Mouse (Mus musculus) embryonic facial prominence, embryonic 13.5 days (tissue): ENCODE measurements around the gene Rrbp1. TPM values are rescaled to one million over a fixed set of nuclear protein-coding genes. Genes with fewer than 3 reads are reported as not detected.

Experiments used
- ATAC-seq: fragments of 200-750 bp; cut with Nextera tagmentation; 2 replicates; pipeline ENCODE4 v1.8.0; 2017; ENCODE audit warnings: low read depth; ENCODE audit not compliant: insufficient number of reproducible peaks, insufficient read depth, low FRiP score, low TSS enrichment
- H3K27ac ChIP-seq: fragments of 300-500 bp; sonication (generic); 2 replicates; pipeline ENCODE4 v1.5.1; 2015; ENCODE audit warnings: moderate library complexity, mild to moderate bottlenecking, inconsistent platforms
- H3K27me3 ChIP-seq: fragments of 300-500 bp; sonication (generic); 2 replicates; pipeline ENCODE4 v1.6.1; 2015; ENCODE audit warnings: mild to moderate bottlenecking, inconsistent platforms
- H3K36me3 ChIP-seq: fragments of 300-500 bp; sonication (generic); 2 replicates; pipeline ENCODE4 v1.6.1; 2015; ENCODE audit warnings: mild to moderate bottlenecking, inconsistent platforms
- H3K4me1 ChIP-seq: fragments of 300-500 bp; sonication (generic); 2 replicates; pipeline ENCODE4 v1.6.1; 2015; ENCODE audit warnings: inconsistent platforms
- H3K4me2 ChIP-seq: fragments of 300-500 bp; sonication (generic); 2 replicates; pipeline ENCODE4 v1.6.1; 2015; ENCODE audit warnings: moderate library complexity, mild to moderate bottlenecking, inconsistent platforms
- H3K4me3 ChIP-seq: fragments of 300-500 bp; sonication (generic); 2 replicates; pipeline ENCODE4 v1.5.1; 2015; ENCODE audit warnings: mild to moderate bottlenecking, inconsistent platforms
- H3K9ac ChIP-seq: fragments of 300-500 bp; sonication (generic); 2 replicates; pipeline ENCODE4 v1.6.1; 2015; ENCODE audit warnings: mild to moderate bottlenecking, inconsistent platforms
- H3K9me3 ChIP-seq: fragments of 300-500 bp; sonication (generic); 2 replicates; pipeline ENCODE4 v1.6.1; 2016; ENCODE audit warnings: inconsistent platforms
- WGBS: fragments of 180-500 bp; shearing (Covaris S2); methylation state at CpG from one replicate; pipeline ENCODE4 v1.1.7; 2015; ENCODE audit warnings: mixed read lengths; 5-methylcytosine and 5-hydroxymethylcytosine counted together
- polyA plus RNA-seq: library from polyadenylated mRNA; unstranded; fragments of >200 nt; fragmentation: Nextera tagmentation; extraction: Ambion mirVana; gene quantifications from 2 replicates; pipeline ENCODE4 v1.2.1, GENCODE M21; 2015

Gene Rrbp1
- polyA plus RNA-seq, 1 experiment from 2014 or later, result 136 TPM

DNA sequence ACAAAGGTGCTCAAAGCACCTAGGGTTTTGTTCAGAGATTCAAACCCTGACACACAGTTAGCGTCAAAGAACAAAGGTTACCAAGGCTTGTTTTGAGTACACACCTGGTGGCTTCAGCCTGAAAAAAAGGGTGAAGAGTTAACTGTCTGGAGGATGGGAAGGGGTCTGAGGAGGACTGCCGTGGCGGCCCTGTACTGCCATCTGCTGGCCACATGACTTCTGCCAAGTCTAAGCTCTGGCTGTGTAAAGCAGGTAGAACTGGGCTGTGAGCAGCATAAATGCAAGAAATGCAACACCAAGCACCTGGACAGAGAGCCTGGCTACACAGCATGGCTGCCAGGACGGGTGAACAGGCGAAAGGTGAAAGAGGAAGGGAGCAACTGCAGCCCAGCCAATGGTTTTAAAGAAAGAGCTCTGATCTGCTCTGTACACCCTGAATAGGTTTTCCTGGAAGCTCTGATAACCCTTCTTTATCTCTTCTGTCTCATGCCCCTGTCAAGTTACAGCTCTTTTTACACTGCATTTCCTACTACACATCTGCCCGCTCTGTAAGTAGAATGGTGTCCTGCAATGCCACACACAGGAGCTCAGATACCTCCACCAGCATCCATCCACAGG is 30.2 kb downstream of the Rrbp1 start:
- Histone ChIP-seq H3K36me3 (peaks cover 53% of the 10 kb centered on the region), H3K9me3 (no peaks in the 10 kb centered on the region), H3K27me3 (no peaks in the 10 kb centered on the region), H3K4me3 (no peak overlapping the region), H3K4me1 (peaks cover 6% of the 10 kb centered on the region), H3K4me2 (no peak overlapping the region), H3K27ac (no peak overlapping the region), H3K9ac (no peak overlapping the region)
- 39% methylated on average over 6 of the region's 6 CpGs for WGBS
- ATAC-seq, result peak; percentile 70

DNA sequence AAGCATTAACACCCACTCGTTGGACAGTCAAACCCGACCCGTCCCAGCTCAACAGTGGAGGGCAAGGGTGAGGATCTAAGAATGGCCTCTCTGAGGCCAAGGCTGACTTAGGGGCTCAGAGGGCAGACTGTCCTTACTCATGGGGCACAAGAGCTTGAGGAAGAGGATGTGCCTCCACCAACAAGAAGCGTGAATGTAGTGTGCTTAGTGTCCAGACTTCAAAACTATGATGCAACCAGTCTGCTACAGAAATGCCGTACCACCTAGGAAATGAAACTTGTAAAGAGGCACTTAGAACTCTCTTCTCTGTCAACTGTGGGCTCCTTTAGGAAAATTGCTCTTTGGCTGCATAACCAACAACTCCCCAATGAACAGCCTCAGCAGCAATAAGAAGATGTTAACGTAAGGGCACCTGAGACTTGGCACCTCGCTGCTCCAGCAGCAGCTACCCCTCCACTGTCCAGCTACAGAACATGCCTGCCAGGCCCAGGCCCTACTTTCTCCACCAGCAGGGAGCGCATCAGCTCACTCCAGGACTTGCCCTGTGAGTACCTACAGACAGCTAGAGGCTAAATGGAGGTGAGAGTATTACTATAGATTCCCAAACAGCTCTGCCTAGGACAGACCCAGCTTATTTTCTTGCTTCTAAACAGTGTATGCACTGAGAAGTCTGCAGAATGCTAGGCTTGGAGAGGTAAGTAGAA is 32.5 kb downstream of the Rrbp1 start:
- Histone ChIP-seq H3K4me2 (no peak overlapping the region), H3K9ac (no peak overlapping the region), H3K4me3 (no peak overlapping the region), H3K36me3 (peaks cover 55% of the 10 kb centered on the region), H3K27me3 (no peaks in the 10 kb centered on the region), H3K4me1 (peaks cover 2% of the 10 kb centered on the region; the same call in 1 of the 2 replicates), H3K9me3 (no peaks in the 10 kb centered on the region), H3K27ac (no peak overlapping the region)
- no peak for ATAC-seq
- 90% methylated on average over 8 of the region's 8 CpGs for WGBS

DNA sequence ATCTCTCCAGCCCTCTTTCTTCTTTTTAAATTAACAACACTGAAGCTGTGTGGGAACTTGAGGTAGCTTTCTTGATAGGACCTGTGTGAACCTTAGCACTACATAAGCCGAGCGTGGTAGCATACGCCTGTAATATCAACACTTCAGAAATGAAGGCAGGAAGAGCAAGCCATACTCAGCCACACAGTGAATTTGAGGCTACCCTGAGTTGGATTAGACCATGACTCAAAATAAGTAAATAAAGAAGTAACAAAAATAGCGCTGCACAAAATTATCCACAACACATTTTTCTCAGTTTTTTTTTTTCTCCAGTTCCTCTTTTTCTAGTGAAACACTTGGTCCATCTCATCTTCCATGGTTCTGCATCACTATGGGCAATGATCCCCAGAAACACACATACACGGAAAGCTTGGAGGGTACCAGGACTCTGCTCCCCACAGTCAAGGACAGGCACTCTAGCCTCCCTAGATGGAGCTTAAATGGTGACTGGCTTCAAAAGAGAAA is 35.9 kb downstream of the Rrbp1 start:
- H3K27ac ChIP-seq, result no peak overlapping the region
- no peaks in the 10 kb centered on the region for H3K4me1 ChIP-seq
- H3K36me3 ChIP-seq, result peaks cover 64% of the 10 kb centered on the region
- no peak overlapping the region for H3K9ac ChIP-seq
- 94% methylated on average over 5 of the region's 5 CpGs for WGBS
- no peaks in the 10 kb centered on the region for H3K9me3 ChIP-seq
- H3K27me3 ChIP-seq, result no peaks in the 10 kb centered on the region
- no peak overlapping the region for H3K4me3 ChIP-seq
- no peak overlapping the region for H3K4me2 ChIP-seq
- no peak for ATAC-seq

DNA sequence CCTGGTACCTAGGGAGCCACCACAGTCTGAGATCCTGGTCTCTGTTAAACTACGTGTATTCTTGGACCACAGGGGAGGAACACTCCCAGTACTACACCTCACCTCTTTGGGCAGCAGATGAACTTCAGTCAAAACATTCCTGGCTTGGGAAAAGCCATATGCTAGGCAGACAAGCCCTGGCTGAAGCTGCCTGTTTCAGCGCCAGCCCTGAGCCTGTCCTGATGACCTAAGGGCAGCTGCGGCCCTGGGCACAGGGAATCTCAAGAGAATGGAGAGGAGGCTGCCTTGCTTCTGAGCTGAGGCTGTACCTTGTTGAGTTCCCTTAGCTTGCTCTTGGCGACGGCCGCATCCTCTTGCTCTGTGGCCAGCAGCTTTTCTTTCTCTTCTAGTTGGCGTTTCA is 37.9 kb downstream of the Rrbp1 start:
- H3K27me3 ChIP-seq, result no peaks in the 10 kb centered on the region
- no peak for ATAC-seq
- H3K9ac ChIP-seq, result no peak overlapping the region

DNA sequence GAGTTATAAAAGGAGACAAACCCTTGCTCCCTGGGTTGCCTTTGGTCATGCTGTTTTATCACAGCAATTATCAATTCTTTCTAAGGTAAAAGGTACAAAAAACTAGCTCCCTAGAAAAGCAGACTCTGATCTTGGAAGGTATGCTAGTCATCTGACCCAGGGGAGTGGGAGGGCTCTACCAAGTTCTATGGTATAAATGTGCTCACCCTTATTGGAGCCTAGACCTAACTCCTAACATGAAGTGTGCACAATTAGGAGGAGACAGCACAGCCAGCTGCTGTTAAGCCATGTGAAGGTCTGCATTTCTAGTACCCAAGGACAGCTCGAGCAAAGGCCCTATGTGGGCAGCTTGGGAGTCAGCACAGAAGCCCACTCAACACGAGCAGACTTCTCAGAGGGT is 39.2 kb downstream of the Rrbp1 start:
- no peaks in the 10 kb centered on the region for H3K27me3 ChIP-seq
- H3K36me3 ChIP-seq, result peaks cover 82% of the 10 kb centered on the region
- WGBS, result 81% methylated on average over 2 of the region's 2 CpGs
- no peak overlapping the region for H3K4me3 ChIP-seq
- ATAC-seq, result no peak
- H3K4me2 ChIP-seq, result no peak overlapping the region
- H3K9me3 ChIP-seq, result no peaks in the 10 kb centered on the region
- H3K9ac ChIP-seq, result no peak overlapping the region
- no peak overlapping the region for H3K27ac ChIP-seq
- no peaks in the 10 kb centered on the region for H3K4me1 ChIP-seq

More for the DNA sequence above, 37.9 kb downstream of the Rrbp1 start:
- Histone ChIP-seq H3K4me3 (no peak overlapping the region), H3K27ac (no peak overlapping the region), H3K4me1 (no peaks in the 10 kb centered on the region), H3K9me3 (no peaks in the 10 kb centered on the region), H3K36me3 (peaks cover 71% of the 10 kb centered on the region), H3K4me2 (no peak overlapping the region)
- 94% methylated on average over 7 of the region's 7 CpGs for WGBS

DNA sequence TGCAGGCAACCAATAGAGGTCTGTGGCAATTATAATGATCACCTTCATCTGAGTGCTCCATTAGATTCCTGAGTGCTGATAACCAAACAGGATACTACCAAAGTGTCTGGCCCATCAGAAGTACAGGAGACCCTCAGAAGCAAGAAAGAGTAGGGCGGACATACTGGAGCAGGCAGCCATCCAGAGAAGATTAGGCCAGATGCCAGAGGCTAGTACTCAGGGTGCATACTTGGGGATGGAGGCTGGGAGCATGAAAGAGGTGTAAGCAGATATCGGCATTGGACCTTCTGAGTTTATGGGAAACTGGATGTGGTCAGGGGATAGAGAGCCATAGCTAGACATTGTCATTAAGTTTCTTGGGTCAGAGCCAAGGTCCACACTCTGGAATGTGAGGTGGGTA is 40.2 kb downstream of the Rrbp1 start:
- H3K4me2 ChIP-seq, result no peak overlapping the region
- no peaks in the 10 kb centered on the region for H3K4me1 ChIP-seq
- H3K9ac ChIP-seq, result no peak overlapping the region
- no peak overlapping the region for H3K4me3 ChIP-seq
- no peaks in the 10 kb centered on the region for H3K9me3 ChIP-seq
- no peaks in the 10 kb centered on the region for H3K27me3 ChIP-seq
- ATAC-seq, result no peak
- H3K36me3 ChIP-seq, result peaks cover 92% of the 10 kb centered on the region
- H3K27ac ChIP-seq, result no peak overlapping the region
- WGBS, result 92% methylated on average over 2 of the region's 2 CpGs

DNA sequence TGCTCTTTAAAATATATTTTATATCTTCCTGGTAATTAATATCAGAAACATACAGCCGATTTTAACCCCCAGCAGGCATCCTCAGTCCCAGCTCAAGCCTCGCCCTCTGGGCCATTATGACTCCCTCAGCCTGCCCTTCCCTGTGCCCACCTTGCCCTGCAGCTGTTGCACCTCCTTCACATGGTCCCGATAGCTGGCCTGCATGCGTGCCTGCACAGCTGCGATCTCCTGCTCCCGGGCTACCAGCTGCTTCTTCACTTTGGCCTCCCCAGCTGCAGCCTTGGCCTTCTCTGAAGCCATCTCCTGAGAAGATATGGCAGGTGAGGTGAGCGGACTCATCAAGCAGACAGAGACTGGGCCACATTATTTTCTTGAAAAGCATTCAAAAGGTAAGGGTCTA is 41.8 kb downstream of the Rrbp1 start:
- no peaks in the 10 kb centered on the region for H3K9me3 ChIP-seq
- 90% methylated on average over 7 of the region's 7 CpGs for WGBS
- H3K27ac ChIP-seq, result no peak overlapping the region
- H3K9ac ChIP-seq, result no peak overlapping the region
- no peak overlapping the region for H3K4me2 ChIP-seq
- no peaks in the 10 kb centered on the region for H3K4me1 ChIP-seq
- H3K27me3 ChIP-seq, result no peaks in the 10 kb centered on the region
- no peak overlapping the region for H3K4me3 ChIP-seq
- ATAC-seq, result no peak
- H3K36me3 ChIP-seq, result peaks cover 98% of the 10 kb centered on the region

DNA sequence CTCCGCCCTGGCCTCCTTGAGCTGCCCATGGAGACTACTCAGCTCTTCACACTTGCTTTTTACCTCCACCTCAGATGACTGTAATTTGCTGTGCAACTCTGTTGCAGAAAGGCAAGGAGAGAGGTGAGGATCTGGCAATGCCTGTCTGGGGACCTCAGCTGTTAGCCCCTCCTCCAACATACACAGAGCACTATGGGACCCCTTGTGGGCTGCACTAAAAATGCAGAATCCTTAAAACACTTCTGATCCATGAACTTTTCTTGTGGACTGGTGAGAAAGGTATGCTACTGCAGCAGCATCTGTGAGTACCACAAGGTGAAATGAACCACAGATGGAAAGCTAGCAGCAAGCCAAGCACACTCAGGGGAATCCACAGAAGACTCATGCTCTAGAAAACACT is 47.7 kb downstream of the Rrbp1 start:
- H3K4me2 ChIP-seq, result no peak overlapping the region
- H3K9me3 ChIP-seq, result peaks cover 7% of the 10 kb centered on the region; the same call in 1 of the 2 replicates
- WGBS, result 94% methylated on average over 1 of the region's 1 CpGs
- no peak overlapping the region for H3K4me3 ChIP-seq
- H3K27ac ChIP-seq, result no peak overlapping the region
- no peaks in the 10 kb centered on the region for H3K27me3 ChIP-seq
- H3K9ac ChIP-seq, result no peak overlapping the region
- peaks cover 88% of the 10 kb centered on the region for H3K36me3 ChIP-seq
- no peak for ATAC-seq
- no peaks in the 10 kb centered on the region for H3K4me1 ChIP-seq

DNA sequence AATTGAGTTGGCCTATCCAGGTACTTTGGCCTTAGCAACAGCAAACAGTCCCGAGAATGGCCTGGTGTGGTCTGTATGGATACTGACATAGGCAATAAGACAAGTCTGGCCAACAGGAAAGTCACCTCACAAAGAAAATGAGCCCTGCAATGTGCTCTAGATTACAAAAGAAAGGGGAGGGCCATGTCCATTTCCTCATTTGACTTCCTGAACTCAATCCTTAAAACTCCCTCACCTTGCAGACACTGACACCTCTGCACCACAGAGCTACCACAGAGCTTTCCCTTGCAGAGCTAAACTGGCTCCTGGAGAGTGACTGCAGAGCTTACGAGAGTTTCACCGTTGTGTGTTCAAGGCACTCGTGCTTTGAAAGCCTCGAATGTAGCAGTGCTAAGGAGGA is 48.9 kb downstream of the Rrbp1 start:
- Histone ChIP-seq H3K36me3 (peaks cover 88% of the 10 kb centered on the region), H3K27ac (no peak overlapping the region), H3K4me3 (no peak overlapping the region), H3K4me2 (no peak overlapping the region), H3K9me3 (peaks cover 7% of the 10 kb centered on the region; the same call in 1 of the 2 replicates), H3K4me1 (no peaks in the 10 kb centered on the region), H3K27me3 (no peaks in the 10 kb centered on the region), H3K9ac (no peak overlapping the region)
- WGBS, result 95% methylated on average over 5 of the region's 5 CpGs
- ATAC-seq, result no peak

DNA sequence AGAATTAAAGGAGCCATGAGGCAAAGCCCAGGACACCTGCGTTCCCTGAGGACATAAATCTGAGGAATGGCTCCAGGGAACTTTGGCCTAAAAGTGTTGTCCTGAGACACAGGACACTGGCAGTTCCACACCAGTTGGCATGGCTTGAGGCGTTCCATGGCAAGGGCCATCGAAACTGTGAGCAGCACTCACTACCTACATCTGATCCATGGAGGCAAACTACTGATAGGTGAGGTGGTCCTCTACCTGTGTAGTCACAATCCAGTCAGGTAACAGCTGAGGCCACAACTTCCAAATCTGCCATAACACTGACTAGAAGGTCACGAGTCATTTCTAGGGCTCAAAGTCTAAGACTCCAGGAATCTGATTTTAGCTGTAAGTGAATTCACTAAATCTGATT is 55.3 kb downstream of the Rrbp1 start:
- 94% methylated on average over 4 of the region's 4 CpGs for WGBS
- H3K9ac ChIP-seq, result no peak overlapping the region

DNA sequence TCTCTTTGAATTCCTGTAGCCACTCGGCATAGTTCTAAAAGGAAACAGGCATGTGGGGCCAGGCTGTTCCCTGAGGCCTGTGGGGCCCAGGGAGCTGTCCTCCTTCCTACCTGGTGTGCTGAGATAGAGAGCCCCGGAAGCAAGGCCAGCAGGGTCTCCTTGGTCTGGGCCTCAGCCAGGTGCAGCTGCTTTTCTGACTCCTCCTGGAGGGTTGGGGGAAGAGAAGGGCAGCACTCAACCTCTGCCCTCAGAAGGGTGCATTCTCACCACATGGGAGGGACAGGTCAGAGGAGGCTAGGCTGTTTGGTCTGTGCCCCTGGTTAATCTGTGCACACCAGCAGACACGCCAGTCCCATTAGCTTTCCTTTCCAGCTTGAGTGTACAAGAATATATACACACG is 56.1 kb downstream of the Rrbp1 start:
- WGBS, result 89% methylated on average over 4 of the region's 4 CpGs
- H3K36me3 ChIP-seq, result peaks cover 92% of the 10 kb centered on the region
- no peak for ATAC-seq
- no peak overlapping the region for H3K27ac ChIP-seq
- no peak overlapping the region for H3K4me2 ChIP-seq
- peaks cover 4% of the 10 kb centered on the region; the same call in 1 of the 2 replicates for H3K9me3 ChIP-seq
- no peak overlapping the region for H3K9ac ChIP-seq
- H3K4me1 ChIP-seq, result peaks cover 22% of the 10 kb centered on the region
- H3K4me3 ChIP-seq, result no peak overlapping the region
- H3K27me3 ChIP-seq, result no peaks in the 10 kb centered on the region

More for the DNA sequence above, 55.3 kb downstream of the Rrbp1 start:
- Histone ChIP-seq H3K4me1 (peaks cover 15% of the 10 kb centered on the region), H3K9me3 (peaks cover 5% of the 10 kb centered on the region; the same call in 1 of the 2 replicates), H3K27me3 (no peaks in the 10 kb centered on the region), H3K4me3 (no peak overlapping the region), H3K27ac (no peak overlapping the region), H3K36me3 (peaks cover 89% of the 10 kb centered on the region), H3K4me2 (no peak overlapping the region)
- no peak for ATAC-seq

DNA sequence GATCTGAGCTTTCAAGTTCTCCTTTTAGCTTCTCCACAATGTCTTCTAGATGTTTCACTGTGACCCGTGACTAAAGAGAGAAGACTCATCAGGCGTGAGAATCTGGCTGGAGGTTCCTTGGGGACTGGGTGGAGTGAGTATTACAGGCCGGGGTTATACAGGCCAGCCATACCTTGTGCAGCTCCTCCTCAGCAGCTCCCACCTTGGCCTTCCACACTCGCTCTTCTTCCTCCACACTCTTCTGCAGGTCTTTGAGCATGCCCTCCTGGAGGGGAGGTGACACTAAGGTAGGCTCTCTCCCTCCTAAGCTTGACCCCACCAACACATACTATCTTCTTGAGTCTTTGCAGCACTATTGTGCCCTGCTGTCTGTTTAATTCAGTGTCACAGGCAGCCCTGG is 57.1 kb downstream of the Rrbp1 start:
- Histone ChIP-seq H3K9me3 (no peaks in the 10 kb centered on the region), H3K36me3 (peaks cover 96% of the 10 kb centered on the region), H3K4me3 (no peak overlapping the region), H3K27me3 (no peaks in the 10 kb centered on the region), H3K27ac (no peak overlapping the region), H3K4me2 (no peak overlapping the region), H3K4me1 (peaks cover 23% of the 10 kb centered on the region), H3K9ac (no peak overlapping the region)
- ATAC-seq, result no peak
- 88% methylated on average over 4 of the region's 4 CpGs for WGBS
